Mouse (Mus musculus) bone marrow macrophage, adult 2 months (primary cell): Measurements from ENCODE around the gene Atg10. TPM values are rescaled to one million over a fixed set of nuclear protein-coding genes. Genes with fewer than 3 reads are reported as not detected.
A peak's percentile ranks its signal among the peaks of the same experiment; 100 is the strongest.

Experiments used
- H3K27ac ChIP-seq: 2 replicates; pipeline ENCODE4 v1.5.1; 2012; ENCODE audit warnings: low read depth, low read length; ENCODE audit not compliant: insufficient read depth
- H3K4me1 ChIP-seq: 2 replicates; pipeline ENCODE4 v1.6.1; 2012; ENCODE audit warnings: low read length; ENCODE audit not compliant: control insufficient read depth, insufficient read depth
- H3K4me3 ChIP-seq: 2 replicates; pipeline ENCODE4 v1.5.1; 2012; ENCODE audit warnings: mild to moderate bottlenecking, low read length, moderate library complexity; ENCODE audit not compliant: insufficient read depth
- CTCF ChIP-seq: IDR thresholded peaks from 2 replicates; pipeline ENCODE4 v1.5.1; 2012; ENCODE audit warnings: low read depth, mild to moderate bottlenecking, low read length, moderate library complexity
- POLR2A ChIP-seq: IDR thresholded peaks from 2 replicates; pipeline ENCODE4 v1.6.1; 2012; ENCODE audit warnings: mild to moderate bottlenecking, low read depth, low read length, borderline replicate concordance
- polyA plus RNA-seq: library from polyadenylated mRNA; stranded (reverse); fragments of >200 nt; gene quantifications from 2 replicates; pipeline ENCODE4 v1.2.4, GENCODE M21; 2012; ENCODE audit not compliant: missing spikeins, insufficient read depth, insufficient read length

The Atg10 gene
- polyA plus RNA-seq, 1 experiment, result 14.0 TPM

- no peak overlapping the region for H3K27ac ChIP-seq
- H3K4me3 ChIP-seq, result no peak overlapping the region
- H3K4me1 ChIP-seq, result no peaks in the 10 kb centered on the region
- TF ChIP-seq CTCF, result no peak
- TF ChIP-seq POLR2A, result no peak
These were observed 326.9 kb downstream of the Atg10 start for GRCm38 (mm10) chr13:90896821-90897220.

- TF ChIP-seq CTCF (no peak), POLR2A (no peak)
These were observed 327.7 kb downstream of the Atg10 start for GRCm38 (mm10) chr13:90896098-90896497.

GRCm38 (mm10) chr13:90894819-90895218 lies 328.9 kb downstream of the Atg10 start:
- no peak overlapping the region for H3K27ac ChIP-seq
- TF ChIP-seq POLR2A (no peak), CTCF (no peak)
- no peaks in the 10 kb centered on the region for H3K4me1 ChIP-seq
- H3K4me3 ChIP-seq, result no peak overlapping the region

More at GRCm38 (mm10) chr13:90896098-90896497, 327.7 kb downstream of the Atg10 start:
- no peak overlapping the region for H3K27ac ChIP-seq
- no peaks in the 10 kb centered on the region for H3K4me1 ChIP-seq
- H3K4me3 ChIP-seq, result no peak overlapping the region

- Histone ChIP-seq H3K4me3 (no peak overlapping the region), H3K4me1 (no peaks in the 10 kb centered on the region), H3K27ac (no peak overlapping the region)
- TF ChIP-seq POLR2A, result no peak
- TF ChIP-seq CTCF, result no peak
These were observed 333.7 kb downstream of the Atg10 start for GRCm38 (mm10) chr13:90890111-90890510.

GRCm38 (mm10) chr13:90886568-90886983 lies 337.2 kb downstream of the Atg10 start:
- H3K4me3 ChIP-seq, result peak overlapping the region; percentile 51
- no peaks in the 10 kb centered on the region for H3K4me1 ChIP-seq
- no peak overlapping the region for H3K27ac ChIP-seq
- TF ChIP-seq POLR2A, result no peak
- TF ChIP-seq CTCF, result peak; percentile 61

- Histone ChIP-seq H3K27ac (no peak overlapping the region), H3K4me3 (peak overlapping the region; percentile 51), H3K4me1 (no peaks in the 10 kb centered on the region)
- TF ChIP-seq CTCF (no peak), POLR2A (no peak)
These were observed 337.8 kb downstream of the Atg10 start for GRCm38 (mm10) chr13:90885856-90886532.

Other genes with a start within 250 kb of the Atg10 start
- 7.7 and 8.5 TPM in 2 replicates for gene Ssbp2, start 236.3 kb upstream of the Atg10 start, polyA plus RNA-seq